Mouse (Mus musculus) CD4-positive, CD25-positive, alpha-beta regulatory T cell, adult 4 months (primary cell): ENCODE data around the gene Pef1. TPM values are rescaled to one million over a fixed set of nuclear protein-coding genes. Genes with fewer than 3 reads are reported as not detected.

Experiments used
- ATAC-seq: one replicate; pipeline ENCODE4 v1.8.0; 2017
- polyA plus RNA-seq, 2 experiments: library from polyadenylated mRNA; unstranded; fragments of 100-300 nt; shearing (Covaris generic); gene quantifications; one replicate each; pipeline ENCODE4 v1.2.1; 2017

The Pef1 gene
- polyA plus RNA-seq, 2 experiments from 2014 or later = 35.0 to 38.4 TPM

- ATAC-seq = no peak
Measured at GRCm38 (mm10) chr4:130176156-130176720, 73.9 kb downstream of the Pef1 start.

GRCm38 (mm10) chr4:130177087-130177486 lies 74.7 kb downstream of the Pef1 start:
- no peak for ATAC-seq

GRCm38 (mm10) chr4:130177536-130177935 lies 75.2 kb downstream of the Pef1 start:
- ATAC-seq = no peak

Other genes starting within 250 kb of the Pef1 start
- not detected for gene Spocd1, start 173.3 kb upstream of the Pef1 start, polyA plus RNA-seq
- gene Adgrb2, start 117.7 kb upstream of the Pef1 start, polyA plus RNA-seq = under 1 TPM in 1 of 2 experiments, not detected in 1; 0.34 TPM
- gene Col16a1, start 54.7 kb upstream of the Pef1 start, polyA plus RNA-seq = not detected
- not detected for gene Hcrtr1, start 36.8 kb downstream of the Pef1 start, polyA plus RNA-seq
- gene Tinagl1, start 72.6 kb downstream of the Pef1 start, polyA plus RNA-seq = not detected
- gene Gm853, start 119.8 kb downstream of the Pef1 start, polyA plus RNA-seq = not detected
- gene Serinc2, start 176.6 kb downstream of the Pef1 start, polyA plus RNA-seq = 1 to 10 TPM in 1 of 2 experiments, under 1 TPM in 1; 0.34 to 1.2 TPM
- gene Fabp3, start 206.0 kb downstream of the Pef1 start, polyA plus RNA-seq = not detected
- not detected for gene Gm10570, start 206.1 kb downstream of the Pef1 start, polyA plus RNA-seq